Mouse (Mus musculus): Measurements from ENCODE around the gene Chdh.

The Chdh gene

GRCm38 (mm10) chr14:29998747-29999474, 9.9 kb upstream of the Chdh start:
- TF ChIP-seq NANOG (IDR thresholded peaks at IDR 0.05; ENCODE audit: borderline replicate concordance, low read length) = no peak
- no peak for TF ChIP-seq POU5F1 (IDR thresholded peaks at IDR 0.05; ENCODE audit: borderline replicate concordance, low read length)
- TF ChIP-seq CTCF (conservative IDR thresholded peaks at IDR 0.05; ENCODE audit: low read length) = no peak
- Histone ChIP-seq H3K9me3 (ENCODE audit: low read length) (no peaks in the 10 kb centered on the region), H3K27me3 (ENCODE audit: insufficient read depth, low read length) (no peaks in the 10 kb centered on the region), H3K4me1 (replicated peaks; ENCODE audit: low read depth, low read length) (peaks cover 39% of the 10 kb centered on the region), H3K4me3 (replicated peaks; ENCODE audit: low read length) (no peak overlapping the region), H3K36me3 (ENCODE audit: insufficient read depth, low read length) (peaks cover 39% of the 10 kb centered on the region)

- peaks cover 34% of the 10 kb centered on the region for H3K36me3 ChIP-seq (ENCODE audit: insufficient read depth, low read length)
- peaks cover 41% of the 10 kb centered on the region for H3K4me1 ChIP-seq (replicated peaks; ENCODE audit: low read depth, low read length)
- H3K9me3 ChIP-seq (ENCODE audit: low read length) = no peaks in the 10 kb centered on the region
- no peak overlapping the region for H3K4me3 ChIP-seq (replicated peaks; ENCODE audit: low read length)
- TF ChIP-seq CTCF (conservative IDR thresholded peaks at IDR 0.05; ENCODE audit: low read length) = no peak
- TF ChIP-seq POU5F1 (IDR thresholded peaks at IDR 0.05; ENCODE audit: borderline replicate concordance, low read length) = no peak
- no peak for TF ChIP-seq NANOG (IDR thresholded peaks at IDR 0.05; ENCODE audit: borderline replicate concordance, low read length)
- no peaks in the 10 kb centered on the region for H3K27me3 ChIP-seq (ENCODE audit: insufficient read depth, low read length)
These were observed 9.4 kb upstream of the Chdh start for GRCm38 (mm10) chr14:29999475-29999811.

GRCm38 (mm10) chr14:30009864-30010560, 1.2 kb downstream of the Chdh start:
- peaks cover 55% of the 10 kb centered on the region for H3K27me3 ChIP-seq (ENCODE audit: insufficient read depth, low read length)
- H3K4me3 ChIP-seq (replicated peaks; ENCODE audit: low read length) = 0 out of 2 replicates have a peak overlapping the region, but pooled peaks have one; percentile 79
- TF ChIP-seq CTCF (conservative IDR thresholded peaks at IDR 0.05; ENCODE audit: low read length) (no peak), POU5F1 (IDR thresholded peaks at IDR 0.05; ENCODE audit: borderline replicate concordance, low read length) (no peak), NANOG (IDR thresholded peaks at IDR 0.05; ENCODE audit: borderline replicate concordance, low read length) (no peak)
- H3K9me3 ChIP-seq (ENCODE audit: low read length) = no peaks in the 10 kb centered on the region
- H3K4me1 ChIP-seq (replicated peaks; ENCODE audit: low read depth, low read length) = peaks cover 24% of the 10 kb centered on the region
- no peaks in the 10 kb centered on the region for H3K36me3 ChIP-seq (ENCODE audit: insufficient read depth, low read length)

GRCm38 (mm10) chr14:30011886-30012560, 3.2 kb downstream of the Chdh start:
- Histone ChIP-seq H3K36me3 (ENCODE audit: insufficient read depth, low read length) (no peaks in the 10 kb centered on the region), H3K9me3 (ENCODE audit: low read length) (no peaks in the 10 kb centered on the region), H3K4me1 (replicated peaks; ENCODE audit: low read depth, low read length) (peaks cover 24% of the 10 kb centered on the region), H3K27me3 (ENCODE audit: insufficient read depth, low read length) (peaks cover 44% of the 10 kb centered on the region), H3K4me3 (replicated peaks; ENCODE audit: low read length) (no peak overlapping the region)
- TF ChIP-seq POU5F1 (IDR thresholded peaks at IDR 0.05; ENCODE audit: borderline replicate concordance, low read length) (no peak), NANOG (IDR thresholded peaks at IDR 0.05; ENCODE audit: borderline replicate concordance, low read length) (no peak), CTCF (conservative IDR thresholded peaks at IDR 0.05; ENCODE audit: low read length) (no peak)

GRCm38 (mm10) chr14:30014487-30014886, 5.7 kb downstream of the Chdh start:
- Histone ChIP-seq H3K9me3 (ENCODE audit: low read length) (no peaks in the 10 kb centered on the region), H3K36me3 (ENCODE audit: insufficient read depth, low read length) (no peaks in the 10 kb centered on the region), H3K4me1 (replicated peaks; ENCODE audit: low read depth, low read length) (peaks cover 10% of the 10 kb centered on the region), H3K27me3 (ENCODE audit: insufficient read depth, low read length) (peaks cover 20% of the 10 kb centered on the region), H3K4me3 (replicated peaks; ENCODE audit: low read length) (no peak overlapping the region)
- TF ChIP-seq NANOG (IDR thresholded peaks at IDR 0.05; ENCODE audit: borderline replicate concordance, low read length) = no peak
- no peak for TF ChIP-seq CTCF (conservative IDR thresholded peaks at IDR 0.05; ENCODE audit: low read length)
- TF ChIP-seq POU5F1 (IDR thresholded peaks at IDR 0.05; ENCODE audit: borderline replicate concordance, low read length) = no peak

GRCm38 (mm10) chr14:30015008-30015407, 6.2 kb downstream of the Chdh start:
- Histone ChIP-seq H3K9me3 (ENCODE audit: low read length) (no peaks in the 10 kb centered on the region), H3K27me3 (ENCODE audit: insufficient read depth, low read length) (peaks cover 15% of the 10 kb centered on the region), H3K4me3 (replicated peaks; ENCODE audit: low read length) (no peak overlapping the region), H3K36me3 (ENCODE audit: insufficient read depth, low read length) (no peaks in the 10 kb centered on the region), H3K4me1 (replicated peaks; ENCODE audit: low read depth, low read length) (0 out of 2 replicates have a peak, but pooled peaks cover 5% of the 10 kb centered on the region)
- no peak for TF ChIP-seq POU5F1 (IDR thresholded peaks at IDR 0.05; ENCODE audit: borderline replicate concordance, low read length)
- TF ChIP-seq NANOG (IDR thresholded peaks at IDR 0.05; ENCODE audit: borderline replicate concordance, low read length) = no peak
- no peak for TF ChIP-seq CTCF (conservative IDR thresholded peaks at IDR 0.05; ENCODE audit: low read length)

GRCm38 (mm10) chr14:30016666-30017065, 7.8 kb downstream of the Chdh start:
- H3K4me1 ChIP-seq (replicated peaks; ENCODE audit: low read depth, low read length) = no peaks in the 10 kb centered on the region
- no peaks in the 10 kb centered on the region for H3K36me3 ChIP-seq (ENCODE audit: insufficient read depth, low read length)
- no peak for TF ChIP-seq POU5F1 (IDR thresholded peaks at IDR 0.05; ENCODE audit: borderline replicate concordance, low read length)
- TF ChIP-seq NANOG (IDR thresholded peaks at IDR 0.05; ENCODE audit: borderline replicate concordance, low read length) = no peak
- no peak for TF ChIP-seq CTCF (conservative IDR thresholded peaks at IDR 0.05; ENCODE audit: low read length)
- no peaks in the 10 kb centered on the region for H3K9me3 ChIP-seq (ENCODE audit: low read length)
- H3K4me3 ChIP-seq (replicated peaks; ENCODE audit: low read length) = no peak overlapping the region
- no peaks in the 10 kb centered on the region; the same call in 1 of the 2 replicates for H3K27me3 ChIP-seq (ENCODE audit: insufficient read depth, low read length)

GRCm38 (mm10) chr14:30017794-30018462, 9.1 kb downstream of the Chdh start:
- no peaks in the 10 kb centered on the region for H3K36me3 ChIP-seq (ENCODE audit: insufficient read depth, low read length)
- no peaks in the 10 kb centered on the region for H3K27me3 ChIP-seq (ENCODE audit: insufficient read depth, low read length)
- no peaks in the 10 kb centered on the region for H3K9me3 ChIP-seq (ENCODE audit: low read length)
- TF ChIP-seq POU5F1 (IDR thresholded peaks at IDR 0.05; ENCODE audit: borderline replicate concordance, low read length) (no peak), CTCF (conservative IDR thresholded peaks at IDR 0.05; ENCODE audit: low read length) (no peak), NANOG (IDR thresholded peaks at IDR 0.05; ENCODE audit: borderline replicate concordance, low read length) (no peak)
- H3K4me1 ChIP-seq (replicated peaks; ENCODE audit: low read depth, low read length) = no peaks in the 10 kb centered on the region
- H3K4me3 ChIP-seq (replicated peaks; ENCODE audit: low read length) = no peak overlapping the region
